Mouse (Mus musculus) testis, postnatal 10 days (tissue): Measurements from ENCODE around the gene Il4ra.

Experiments used
- DNase-seq: peaks from one replicate; pipeline ENCODE4 v3.0.0; 2021; ENCODE audit warnings: low spot score

Il4ra gene

DNA sequence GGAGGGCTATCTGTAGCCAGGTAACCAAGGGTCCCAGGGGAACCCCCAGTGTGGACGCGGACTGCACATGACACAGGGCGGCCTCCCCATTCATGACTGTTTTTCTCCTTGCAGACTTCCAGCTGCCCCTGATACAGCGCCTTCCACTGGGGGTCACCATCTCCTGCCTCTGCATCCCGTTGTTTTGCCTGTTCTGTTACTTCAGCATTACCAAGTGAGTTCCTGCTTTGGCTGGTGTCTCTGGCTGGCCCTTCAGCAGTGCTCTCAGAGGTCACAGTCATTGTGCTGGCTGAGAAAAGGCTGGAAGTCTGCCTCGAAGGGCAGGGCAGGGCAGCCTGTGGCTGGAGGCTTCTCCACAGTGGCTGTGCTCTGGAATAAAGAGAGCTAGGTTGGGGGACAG, 20.8 kb downstream of the Il4ra start:
- DNase-seq, result no peak

- DNase-seq, result no peak
Measured at GRCm38 (mm10) chr7:125573849-125574248, 21.9 kb downstream of the Il4ra start.

- no peak for DNase-seq
Measured at GRCm38 (mm10) chr7:125574832-125575231, 22.9 kb downstream of the Il4ra start.

DNA sequence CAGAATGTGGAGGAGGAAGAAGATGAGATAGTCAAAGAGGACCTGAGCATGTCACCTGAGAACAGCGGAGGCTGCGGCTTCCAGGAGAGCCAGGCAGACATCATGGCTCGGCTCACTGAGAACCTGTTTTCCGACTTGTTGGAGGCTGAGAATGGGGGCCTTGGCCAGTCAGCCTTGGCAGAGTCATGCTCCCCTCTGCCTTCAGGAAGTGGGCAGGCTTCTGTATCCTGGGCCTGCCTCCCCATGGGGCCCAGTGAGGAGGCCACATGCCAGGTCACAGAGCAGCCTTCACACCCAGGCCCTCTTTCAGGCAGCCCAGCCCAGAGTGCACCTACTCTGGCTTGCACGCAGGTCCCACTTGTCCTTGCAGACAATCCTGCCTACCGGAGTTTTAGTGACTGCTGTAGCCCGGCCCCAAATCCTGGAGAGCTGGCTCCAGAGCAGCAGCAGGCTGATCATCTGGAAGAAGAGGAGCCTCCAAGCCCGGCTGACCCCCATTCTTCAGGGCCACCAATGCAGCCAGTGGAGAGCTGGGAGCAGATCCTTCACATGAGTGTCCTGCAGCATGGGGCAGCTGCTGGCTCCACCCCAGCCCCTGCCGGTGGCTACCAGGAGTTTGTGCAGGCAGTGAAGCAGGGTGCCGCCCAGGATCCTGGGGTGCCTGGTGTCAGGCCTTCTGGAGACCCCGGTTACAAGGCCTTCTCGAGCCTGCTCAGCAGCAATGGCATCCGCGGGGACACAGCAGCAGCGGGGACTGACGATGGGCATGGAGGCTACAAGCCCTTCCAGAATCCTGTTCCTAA, 24.0 kb downstream of the Il4ra start:
- no peak for DNase-seq

GRCm38 (mm10) chr7:125576982-125577381, 25.1 kb downstream of the Il4ra start:
- DNase-seq, result peak; percentile 83

DNA sequence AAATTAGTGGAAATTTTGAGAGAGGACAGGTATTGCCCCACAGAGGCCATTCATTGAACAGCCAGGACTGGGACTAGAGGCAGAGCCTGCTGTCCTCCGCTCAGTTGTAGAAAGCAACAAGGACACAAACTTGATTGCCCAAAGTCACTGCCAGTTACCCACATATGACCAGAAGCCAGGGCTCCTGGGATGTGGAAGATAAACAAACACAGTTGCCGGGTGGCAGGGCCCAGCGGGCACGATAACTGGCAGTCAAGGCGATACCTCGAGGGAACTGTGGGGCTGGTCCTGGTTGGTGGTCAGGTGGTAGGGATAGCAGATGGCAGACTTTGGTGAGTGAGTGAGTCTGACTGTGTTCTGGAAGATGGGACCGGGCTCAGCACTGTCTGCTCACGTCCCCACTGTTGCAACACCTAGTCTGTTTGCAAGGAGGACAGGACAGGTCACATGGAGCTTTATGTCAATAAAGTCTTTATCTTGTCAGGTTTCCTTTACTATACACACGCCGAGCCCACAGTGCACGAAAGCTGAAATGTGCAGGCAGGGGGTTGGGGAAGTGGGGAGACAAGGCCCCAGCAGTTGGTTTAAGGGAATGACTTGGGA, 25.7 kb downstream of the Il4ra start:
- no peak for DNase-seq

DNA sequence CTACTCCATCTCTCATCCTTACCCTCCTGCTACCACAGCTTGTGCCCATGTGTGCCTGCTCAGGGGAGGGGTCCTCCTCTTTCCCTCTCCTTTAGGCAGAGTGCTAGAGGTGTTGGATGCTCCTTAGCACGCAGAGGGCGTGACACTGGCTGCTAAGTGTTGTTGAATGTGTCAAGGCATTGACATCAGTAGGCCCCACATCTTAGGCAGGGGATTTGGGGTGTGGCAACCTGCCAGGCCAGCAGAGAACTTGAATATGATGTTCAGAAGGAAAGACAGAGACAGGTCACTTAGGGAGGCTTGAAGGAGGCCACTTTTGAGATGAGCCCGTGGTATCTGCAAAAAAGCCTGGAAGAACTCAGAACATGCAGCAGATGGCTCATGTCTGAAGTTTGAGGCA, 26.2 kb downstream of the Il4ra start:
- no peak for DNase-seq

DNA sequence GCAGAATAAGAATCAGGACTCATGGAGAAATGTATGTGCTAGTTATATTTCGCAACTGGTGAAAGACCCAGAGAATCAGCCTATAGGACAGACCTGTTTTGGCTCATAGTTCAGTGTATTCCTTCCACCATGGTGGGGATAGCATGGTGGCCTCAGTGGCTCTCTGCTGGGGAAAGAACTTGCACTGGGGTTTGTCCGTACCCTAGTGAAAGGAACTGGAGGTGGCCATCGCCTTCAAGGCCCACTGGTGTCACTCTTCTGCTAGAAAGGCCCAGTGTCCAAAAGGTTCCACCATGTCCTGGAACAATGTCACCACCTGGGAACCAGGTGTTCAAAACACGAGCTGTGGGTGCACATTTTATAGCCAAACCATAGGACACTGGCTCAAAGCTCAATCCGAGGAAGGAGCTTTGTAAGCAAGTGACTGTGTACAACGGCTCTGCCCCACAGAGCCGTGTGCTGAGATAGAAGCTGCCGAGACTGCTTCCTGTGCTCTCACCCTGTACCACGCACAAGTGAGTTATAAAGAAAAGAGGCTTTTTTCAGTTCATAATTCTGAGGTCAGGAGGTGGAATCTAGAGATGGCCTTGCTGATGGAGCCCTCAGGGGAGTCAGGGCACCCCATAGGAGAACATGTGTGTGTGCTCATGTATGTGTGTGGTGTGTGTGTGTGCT, 27.8 kb downstream of the Il4ra start:
- DNase-seq, result no peak

DNA sequence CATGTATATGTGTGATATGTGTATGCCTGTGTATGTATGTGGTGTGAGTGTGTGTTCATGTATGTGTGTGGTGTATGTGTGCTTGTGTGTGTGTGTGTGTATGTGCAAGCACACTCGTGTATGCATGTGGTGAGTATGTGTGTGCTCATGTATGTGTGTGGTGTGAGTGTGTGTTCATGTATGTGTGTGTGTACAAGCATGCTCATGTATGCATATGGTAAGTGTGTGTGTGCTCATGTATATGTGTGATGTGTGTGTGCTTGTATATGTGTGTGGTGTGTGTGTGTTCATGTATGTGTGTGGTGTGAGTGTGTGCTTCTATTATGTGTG, 28.3 kb downstream of the Il4ra start:
- no peak for DNase-seq

DNA sequence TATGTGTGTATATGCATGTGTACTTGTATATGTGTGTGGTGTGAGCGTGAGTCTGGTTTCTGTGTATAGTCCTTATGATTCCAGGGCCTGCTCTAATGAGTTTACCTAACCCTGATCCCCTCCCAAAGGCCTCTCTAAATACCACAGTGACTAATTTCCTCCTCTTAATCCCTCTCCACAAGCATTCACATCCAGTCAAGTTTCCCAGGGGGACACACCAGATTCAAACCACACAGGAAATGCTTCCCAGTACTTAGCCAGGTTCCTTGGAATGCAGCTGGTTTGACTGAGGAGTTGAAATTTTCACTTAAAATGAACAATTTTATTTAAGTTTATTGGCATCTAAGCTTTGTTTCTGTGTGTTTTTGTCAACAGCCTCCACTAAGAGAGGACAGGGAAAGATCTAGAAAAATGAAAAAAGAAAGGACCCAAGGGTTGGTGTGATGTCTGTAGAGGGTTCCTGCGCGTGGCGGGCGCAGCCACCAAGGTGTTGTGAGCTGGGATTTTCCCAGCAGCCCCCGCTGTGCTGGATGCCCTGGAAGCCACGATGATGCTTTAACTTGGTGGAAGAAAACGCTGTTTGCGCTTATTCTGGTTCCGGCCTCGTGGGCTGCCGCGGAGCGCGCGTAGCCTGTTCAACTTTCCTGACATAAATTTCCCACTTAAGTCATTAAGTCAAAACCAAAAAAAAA, 28.9 kb downstream of the Il4ra start:
- DNase-seq, result no peak

DNA sequence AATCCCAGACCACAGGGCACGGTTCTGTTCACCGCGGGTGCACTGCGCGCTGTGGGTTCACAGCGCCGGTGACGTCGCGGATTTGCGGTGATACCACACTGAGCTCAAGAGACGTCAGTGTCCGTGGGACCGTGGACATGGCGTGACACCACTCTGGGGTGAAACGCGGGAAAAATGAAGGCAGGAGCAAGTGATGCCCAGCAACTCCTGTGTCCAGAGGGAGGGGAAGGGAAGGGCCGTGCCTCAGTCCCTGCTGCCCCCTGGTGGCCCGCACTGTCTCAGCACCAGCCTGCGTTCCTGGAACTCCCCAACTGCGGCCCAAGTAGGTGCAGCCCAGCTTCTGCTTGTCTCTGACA, 29.4 kb downstream of the Il4ra start:
- peak; percentile 94 for DNase-seq

DNA sequence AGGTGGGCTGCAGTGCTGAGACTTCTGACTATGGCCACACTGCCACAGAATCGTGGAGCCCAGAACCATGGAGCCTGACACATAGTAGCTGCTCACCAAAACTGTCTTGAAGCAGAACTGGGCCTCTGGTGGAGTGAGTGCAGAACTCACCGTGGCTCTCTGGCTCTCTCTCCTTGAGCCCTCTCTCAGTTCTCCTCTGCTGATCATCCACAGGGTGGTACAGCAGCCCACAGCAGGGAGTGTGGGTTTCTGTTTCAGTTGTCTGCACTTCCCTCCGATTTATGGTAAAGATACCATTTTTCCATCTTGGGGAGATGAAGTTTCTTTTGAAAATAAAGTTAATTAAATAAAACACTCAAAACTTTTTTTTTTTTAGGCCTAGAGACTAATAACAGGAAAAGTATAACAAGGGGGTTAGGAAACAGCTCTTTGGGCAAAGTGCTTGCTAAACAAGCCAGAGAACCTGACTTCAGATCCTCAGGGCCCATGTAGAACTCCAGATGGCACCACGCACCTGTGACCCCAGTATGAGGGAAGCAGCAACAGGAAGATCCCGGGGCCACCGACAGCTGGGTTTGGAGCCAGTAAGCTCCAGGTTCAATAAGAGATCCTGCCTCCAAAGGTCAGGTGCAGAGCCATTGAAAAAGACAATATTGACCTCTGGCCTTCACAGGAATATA, 31.5 kb downstream of the Il4ra start:
- DNase-seq, result no peak

GRCm38 (mm10) chr7:125584005-125584369, 32.1 kb downstream of the Il4ra start:
- no peak for DNase-seq

GRCm38 (mm10) chr7:125586355-125586754, 34.4 kb downstream of the Il4ra start:
- DNase-seq, result no peak

DNA sequence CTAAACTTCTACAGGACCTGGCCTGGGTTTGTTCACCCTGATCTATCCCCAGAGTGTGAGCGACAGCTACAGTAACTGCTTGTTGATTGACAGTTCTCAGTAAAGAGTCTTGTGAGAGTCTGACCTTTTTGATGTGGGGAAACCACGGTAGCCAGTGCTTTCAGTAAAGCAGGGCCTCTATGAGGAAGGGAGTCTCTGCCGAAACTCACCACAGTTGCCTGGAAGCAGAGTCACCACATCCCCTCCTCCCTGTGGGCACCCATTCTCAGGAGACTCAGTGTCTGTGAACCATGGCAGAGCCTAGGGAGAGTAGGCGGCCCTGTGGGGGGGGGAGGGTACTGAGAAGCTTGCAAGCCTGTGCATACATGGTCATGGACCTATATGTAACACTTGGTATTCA, 36.8 kb downstream of the Il4ra start:
- DNase-seq, result no peak

- DNase-seq, result no peak
Measured at GRCm38 (mm10) chr7:125589896-125590295, 38.0 kb downstream of the Il4ra start.

DNA sequence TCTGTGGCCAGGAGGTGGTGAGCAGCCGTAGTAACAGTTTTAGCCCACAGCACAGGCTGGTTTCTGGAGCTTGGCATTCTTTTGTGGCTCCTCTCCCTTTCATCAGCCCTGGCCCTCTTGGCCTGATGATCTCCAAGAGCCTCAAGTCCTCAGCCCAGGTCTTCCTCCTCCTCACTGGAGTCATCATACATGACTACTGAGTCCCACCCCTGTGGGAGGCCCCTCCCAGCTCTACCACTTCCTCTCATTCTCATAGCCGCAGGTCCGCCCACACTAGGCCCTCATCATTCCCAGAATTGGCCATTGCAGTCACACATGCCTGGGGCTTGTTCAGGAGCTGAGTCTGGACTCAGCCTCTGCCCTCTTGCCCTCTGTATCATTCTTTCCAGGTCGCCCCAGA, 41.9 kb downstream of the Il4ra start:
- no peak for DNase-seq

DNA sequence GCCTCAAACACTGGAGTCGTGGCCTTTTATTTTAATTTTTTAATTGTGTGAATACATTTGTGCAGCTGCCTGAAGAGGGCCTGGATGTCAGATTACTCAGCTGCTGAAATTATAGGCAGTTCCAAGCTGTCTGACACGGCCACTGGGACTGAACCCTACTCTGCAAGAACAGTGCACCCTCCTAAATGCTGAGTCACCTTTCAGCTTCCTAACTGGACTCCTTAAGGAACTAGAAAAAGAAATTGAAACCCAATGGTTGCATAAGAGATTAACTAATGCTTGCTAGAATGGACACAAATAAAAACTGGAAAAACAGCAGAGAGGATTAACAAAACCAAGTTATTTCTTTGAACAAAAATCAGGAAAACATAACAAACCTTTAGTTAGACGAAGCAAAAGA, 44.5 kb downstream of the Il4ra start:
- no peak for DNase-seq

DNA sequence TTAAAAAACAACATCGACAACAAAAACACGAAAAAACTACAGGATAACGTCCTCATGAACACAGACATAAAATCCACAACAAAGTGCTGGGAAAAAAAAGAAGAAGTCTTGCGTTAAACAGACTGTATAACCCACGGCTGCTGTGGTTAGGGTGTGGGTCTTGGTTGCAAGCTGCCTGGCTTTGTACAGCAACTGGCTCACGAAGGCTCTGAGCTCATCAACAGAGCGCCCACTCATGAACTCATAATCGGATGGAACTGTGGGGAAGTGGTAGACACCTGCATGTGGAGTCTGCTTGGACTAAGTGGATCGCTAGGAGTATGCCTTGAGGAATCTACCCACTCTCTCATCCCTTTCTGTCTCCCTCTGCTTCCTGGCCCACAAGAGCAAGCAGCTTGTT, 45.2 kb downstream of the Il4ra start:
- DNase-seq, result no peak

- no peak for DNase-seq
Measured at GRCm38 (mm10) chr7:125597516-125598347, 45.8 kb downstream of the Il4ra start.

- DNase-seq, result no peak
Measured at GRCm38 (mm10) chr7:125599373-125599973, 47.6 kb downstream of the Il4ra start.
